Mouse (Mus musculus) embryonic fibroblast, embryonic 13.5 days (primary cell): ENCODE measurements around the gene Gm8909.

Experiments used
- CTCF ChIP-seq: IDR thresholded peaks from 2 replicates; pipeline ENCODE4 v1.5.1; 2011; ENCODE audit warnings: mild to moderate bottlenecking, control low read depth, low read length, moderate library complexity, borderline replicate concordance; ENCODE audit not compliant: insufficient read depth
- POLR2A ChIP-seq: IDR thresholded peaks from 2 replicates; pipeline ENCODE4 v1.6.1; 2011; ENCODE audit warnings: low read depth, mild to moderate bottlenecking, control low read depth, low read length, moderate library complexity

DNA sequence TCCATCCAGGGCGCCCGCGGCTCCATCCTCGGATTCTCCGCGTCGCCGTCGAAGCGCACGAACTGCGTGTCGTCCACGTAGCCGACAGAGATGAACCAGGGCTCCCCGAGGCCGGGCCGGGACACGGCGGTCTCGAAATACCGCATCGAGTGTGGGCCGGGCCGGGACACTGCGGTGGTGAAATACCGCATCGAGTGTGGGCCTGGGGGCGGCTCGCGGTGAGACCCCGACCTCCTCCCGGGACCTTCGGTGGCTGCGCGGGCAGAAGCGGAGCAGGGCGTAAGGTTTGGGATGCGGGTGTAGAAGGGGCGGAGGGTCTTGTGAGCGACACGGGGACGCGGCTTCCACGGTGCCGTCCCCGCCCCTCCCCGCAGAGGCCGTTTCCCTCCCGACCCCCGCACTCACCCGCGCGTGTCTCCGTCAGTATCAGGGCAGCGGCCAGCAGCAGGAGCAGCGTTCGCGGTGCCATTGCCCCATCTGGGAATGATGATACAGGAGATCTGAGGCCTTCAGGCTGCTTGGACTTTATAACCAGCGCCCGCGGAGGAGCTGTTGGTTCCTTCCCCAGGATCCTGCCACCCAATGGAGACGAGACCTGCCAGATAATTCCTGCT, at the start of gene Gm8909:
- TF ChIP-seq POLR2A (no peak), CTCF (no peak)
